Mouse (Mus musculus): ENCODE results near the gene Fxn.

Fxn gene

DNA sequence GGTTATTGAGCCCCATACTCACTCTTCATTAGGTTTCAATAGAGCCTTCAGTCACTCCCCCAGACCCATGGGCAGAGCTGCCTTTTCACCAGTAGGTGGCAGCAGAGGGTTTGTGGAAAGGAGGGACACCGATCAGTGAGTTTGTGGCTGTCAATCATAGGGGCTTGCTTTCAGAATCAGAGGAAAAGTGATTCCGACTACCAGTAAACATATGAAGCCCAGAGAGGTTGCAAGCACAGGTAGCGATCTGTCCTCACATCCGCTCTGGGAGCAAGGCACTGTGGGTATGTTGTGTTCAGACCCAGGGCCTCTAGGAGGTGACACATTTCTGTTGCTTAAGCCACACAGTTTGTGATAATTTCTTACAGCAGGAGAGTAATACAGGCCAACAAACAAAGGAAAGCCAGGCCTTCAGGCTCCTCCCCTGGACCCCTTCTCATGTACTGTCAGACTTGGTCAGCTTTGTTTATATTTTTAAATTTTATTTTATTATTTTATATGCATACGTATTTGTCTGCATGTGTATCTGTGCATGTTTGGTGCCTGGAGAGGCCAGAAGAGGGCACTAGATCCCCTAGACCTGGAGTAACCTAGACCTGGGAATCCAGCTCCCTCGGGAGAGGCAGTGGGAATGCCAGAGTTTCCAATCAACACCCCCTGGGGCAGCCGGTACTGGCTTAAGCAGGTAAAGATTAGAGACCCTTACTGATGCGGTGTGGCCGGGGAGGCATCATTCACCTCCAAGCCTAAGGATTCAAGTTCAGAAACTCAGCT lies 20.8 kb upstream of the Fxn start:
- in situ Hi-C loops (cut with MboI, MseI), result no loop called here

DNA sequence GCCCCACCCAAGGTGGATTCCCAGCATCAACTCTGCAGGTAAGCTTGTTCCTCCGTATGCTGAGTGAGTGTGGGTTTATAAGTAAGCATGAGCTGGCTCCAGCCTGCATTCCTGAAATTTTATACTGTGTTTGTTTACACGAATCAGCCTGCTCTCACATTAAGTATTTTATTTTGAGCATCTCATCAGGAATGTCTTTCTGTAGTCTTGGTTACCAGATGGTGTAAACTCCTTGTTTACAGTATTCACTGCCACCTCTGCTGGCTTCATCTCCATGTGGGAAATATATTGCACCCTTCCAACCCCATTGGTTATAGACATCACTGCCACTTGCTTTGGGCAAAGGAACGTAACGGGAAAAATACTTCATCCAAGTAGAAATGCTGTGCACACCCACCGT lies 13.1 kb upstream of the Fxn start:
- in situ Hi-C loops (cut with MboI, MseI), result loop anchor here (10.0 kb wide), 2 partner anchors 331 to 591 kb away; no protein-coding TSS in a partner anchor

DNA sequence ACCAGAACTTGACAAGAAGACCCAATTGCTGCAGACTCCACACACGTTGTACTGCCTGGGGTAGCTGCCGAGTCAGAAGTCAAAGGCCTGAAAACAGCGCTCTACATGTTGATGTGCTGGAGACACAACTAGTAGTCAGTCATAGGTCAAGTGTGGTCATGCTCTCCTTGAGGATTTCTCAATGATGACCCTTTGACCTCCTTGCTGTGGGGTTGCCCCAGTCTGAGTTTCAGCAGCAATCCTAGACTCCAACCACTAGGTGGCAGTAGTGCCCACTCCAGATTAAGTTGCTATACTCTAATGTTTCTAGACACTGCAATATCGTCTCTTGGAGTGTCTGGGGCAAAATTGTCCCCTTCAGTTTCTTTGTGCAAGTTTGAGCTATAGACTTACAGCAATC lies 3.8 kb upstream of the Fxn start:
- in situ Hi-C loops (cut with MboI, MseI), result loop anchor here (5.0 to 10.0 kb wide), 2 partner anchors 107 to 361 kb away; no protein-coding TSS in a partner anchor

DNA sequence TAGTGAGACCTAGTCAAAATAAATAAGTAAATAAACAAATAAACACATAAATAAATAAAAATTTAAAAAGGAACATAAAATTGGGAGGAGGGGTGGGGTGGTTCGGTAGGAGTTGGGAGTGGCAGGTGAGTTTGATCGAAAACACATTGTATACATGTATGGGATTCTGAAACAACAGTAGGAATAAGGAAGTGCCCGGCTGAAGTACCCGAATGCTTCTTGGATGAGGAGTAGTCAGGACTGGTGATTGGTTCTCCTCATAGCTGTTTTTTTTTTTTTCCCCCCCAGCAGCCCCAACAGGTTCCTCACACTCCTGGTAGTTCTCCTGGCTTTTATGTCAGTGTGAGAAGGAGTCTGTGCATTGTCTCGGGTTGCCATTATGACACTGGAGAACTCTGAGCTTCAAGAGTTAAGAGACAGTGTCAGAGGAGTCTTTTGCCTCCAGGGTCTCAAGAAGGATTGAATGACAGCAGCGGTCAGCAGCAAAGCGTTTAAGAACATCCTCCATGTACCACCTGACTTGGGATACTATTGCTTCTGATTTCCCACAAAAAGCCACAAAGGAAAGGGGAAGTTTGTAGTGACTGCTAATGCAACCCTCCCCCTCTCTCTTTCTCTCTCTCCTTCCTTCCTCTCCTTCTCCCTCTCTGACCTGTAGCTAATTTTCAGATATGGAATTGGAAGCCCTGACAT lies 1.0 kb upstream of the Fxn start:
- in situ Hi-C loops (cut with MboI, MseI), result loop anchor here (5.0 to 10.0 kb wide), 2 partner anchors 104 to 363 kb away; no protein-coding TSS in a partner anchor

DNA sequence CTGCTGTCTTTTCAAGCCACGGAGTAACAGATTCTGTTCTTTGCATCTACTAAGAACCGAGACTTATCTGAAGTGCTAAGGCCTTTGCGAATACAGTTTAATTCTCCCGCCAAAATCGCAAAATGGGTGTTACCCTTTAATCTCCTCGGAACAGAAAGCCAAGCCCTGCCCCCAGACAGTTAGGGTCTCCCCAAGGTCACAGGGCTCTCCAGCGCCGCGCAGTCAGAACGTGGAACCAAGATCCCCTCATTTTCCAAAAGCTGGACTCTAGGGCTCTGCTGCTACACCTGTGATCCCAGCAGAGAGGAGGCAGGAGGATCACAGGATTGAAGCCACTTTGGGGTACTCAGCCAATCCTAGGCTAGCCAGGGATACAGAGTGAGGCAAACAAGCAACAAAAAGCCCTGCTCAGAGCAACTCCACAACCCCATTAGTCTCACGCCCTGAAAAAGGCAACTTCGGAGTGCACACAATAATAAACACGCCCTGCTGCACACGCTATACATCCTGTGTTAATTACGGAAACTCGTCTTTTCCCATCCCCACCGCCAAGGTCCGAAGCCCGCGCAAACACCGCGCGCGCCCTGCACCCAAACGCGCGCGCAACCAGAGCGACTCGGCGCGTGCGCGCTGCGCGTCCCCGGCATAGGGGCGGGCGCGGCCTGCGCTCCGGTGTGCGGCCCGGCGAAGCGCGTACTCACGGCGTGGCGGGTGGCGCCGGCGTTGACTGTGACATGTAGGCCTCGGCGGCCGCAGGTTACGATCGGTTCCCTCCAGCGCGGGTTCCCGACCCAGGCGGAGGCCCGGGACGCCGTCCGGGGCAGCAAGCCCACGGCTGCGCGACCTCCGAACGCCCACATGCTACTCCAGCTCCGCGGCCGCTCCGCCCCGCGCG lies 452 bp downstream of the Fxn start:
- in situ Hi-C loops (cut with MboI, MseI), result loop anchor here (5.0 to 10.0 kb wide), 2 partner anchors 103 to 365 kb away; no protein-coding TSS in a partner anchor

DNA sequence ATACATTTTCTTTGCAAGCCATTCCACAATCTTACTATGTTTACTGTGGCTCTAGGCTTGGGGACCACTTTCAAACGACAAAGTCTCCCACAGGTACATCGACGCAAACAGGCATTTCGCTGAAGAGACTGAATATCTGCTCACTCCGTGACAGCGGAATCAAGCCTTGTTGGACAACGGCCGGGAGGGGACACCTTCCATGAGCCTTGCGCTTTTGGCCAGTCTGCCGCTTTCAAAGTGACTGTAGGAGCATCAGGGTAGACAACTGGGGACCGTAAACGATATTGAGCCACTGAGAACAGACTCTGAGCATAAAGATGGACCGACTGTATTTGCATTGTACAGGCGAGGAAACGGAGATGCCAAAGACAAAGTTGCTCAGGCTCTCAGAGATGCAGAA lies 1.5 kb downstream of the Fxn start:
- in situ Hi-C loops (cut with MboI, MseI), result no loop called here

DNA sequence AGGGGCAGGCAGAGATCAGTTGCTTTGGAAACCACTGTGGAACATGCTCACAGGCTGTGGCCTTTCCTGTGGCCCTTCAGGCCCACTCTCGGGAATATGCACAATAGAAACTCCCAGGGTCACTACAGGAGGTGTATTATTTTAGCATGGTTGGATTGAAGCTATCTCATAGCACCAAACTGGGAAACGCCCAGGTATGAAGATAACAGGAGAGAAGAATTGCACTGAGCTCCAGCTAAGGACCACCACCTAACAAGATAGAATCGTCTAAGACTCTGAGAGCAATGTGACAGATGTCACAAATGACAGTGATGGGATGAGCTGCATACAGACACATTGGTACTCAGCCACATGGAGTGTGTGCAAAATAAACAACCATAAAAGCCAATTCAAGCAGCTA lies 6.1 kb downstream of the Fxn start:
- in situ Hi-C loops (cut with MboI, MseI), result no loop called here

DNA sequence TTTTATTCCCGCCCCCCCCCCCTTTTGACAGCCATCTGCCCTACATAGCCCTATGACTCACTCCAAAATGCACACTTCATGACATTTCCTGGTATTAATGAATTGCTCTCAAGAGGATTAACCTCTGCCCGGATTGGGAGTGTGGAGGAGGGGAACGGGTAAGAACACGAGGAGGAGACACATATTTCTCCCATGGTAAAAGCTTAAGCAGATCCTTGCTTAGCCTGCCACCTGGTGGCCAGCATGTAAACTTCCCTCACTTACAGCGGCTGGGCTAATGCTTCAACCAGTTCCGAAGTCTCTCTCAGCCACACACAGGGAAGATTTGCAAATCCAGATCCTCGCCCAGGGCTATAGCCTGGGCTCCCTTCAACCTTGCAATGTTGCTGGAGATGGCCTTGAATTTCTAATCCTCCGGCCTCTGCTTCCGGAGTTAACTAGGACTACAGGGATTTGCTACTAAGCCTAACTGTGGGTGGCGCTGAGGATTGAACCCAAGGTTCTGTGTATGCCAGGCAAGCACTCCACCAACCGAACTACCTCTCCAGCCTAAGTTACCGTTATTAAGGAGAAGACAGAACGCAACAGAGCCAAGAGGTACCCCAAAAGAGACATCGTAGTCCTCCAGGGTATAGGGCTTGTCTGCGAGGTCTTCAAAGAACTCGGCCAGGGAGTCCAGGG lies 8.5 kb downstream of the Fxn start:
- in situ Hi-C loops (cut with MboI, MseI), result no loop called here

DNA sequence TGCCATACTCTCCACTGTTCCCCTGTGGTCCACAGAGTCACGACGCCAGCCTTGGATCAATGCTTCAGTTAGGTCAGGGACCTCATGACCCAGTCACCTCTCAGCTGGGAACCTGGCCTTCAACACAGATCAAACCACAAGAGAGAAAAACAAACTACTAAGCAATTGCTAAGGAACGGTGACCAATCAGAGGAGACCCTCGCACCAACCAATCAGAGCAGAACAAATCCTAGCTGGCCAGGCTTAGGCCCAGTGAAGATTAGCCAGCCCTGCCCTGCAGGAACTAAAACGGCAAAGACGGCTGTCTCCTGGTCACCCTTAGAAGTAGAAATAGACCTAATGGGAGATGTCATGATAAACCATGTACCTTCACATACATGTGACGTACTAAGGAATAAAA lies 9.1 kb downstream of the Fxn start:
- in situ Hi-C loops (cut with MboI, MseI), result no loop called here

DNA sequence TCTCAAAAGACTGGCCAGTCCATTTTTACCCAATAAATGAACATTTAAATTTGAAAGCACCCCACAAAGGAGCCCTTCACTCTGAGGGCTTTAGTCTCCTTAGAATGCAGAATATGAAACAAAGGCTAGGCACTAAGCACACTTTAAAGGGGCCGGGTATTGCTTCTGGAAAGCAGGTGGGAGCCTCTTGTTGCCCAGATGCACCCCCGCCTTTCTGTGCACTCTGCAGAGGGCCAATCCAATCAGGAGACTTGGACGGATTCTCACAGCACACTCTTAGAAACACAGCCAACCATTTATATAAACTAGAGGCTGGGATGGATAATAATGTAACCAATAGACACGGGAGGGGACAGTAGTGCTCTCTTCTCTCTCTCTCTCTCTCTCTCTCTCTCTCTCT lies 11.9 kb downstream of the Fxn start:
- in situ Hi-C loops (cut with MboI, MseI), result no loop called here

DNA sequence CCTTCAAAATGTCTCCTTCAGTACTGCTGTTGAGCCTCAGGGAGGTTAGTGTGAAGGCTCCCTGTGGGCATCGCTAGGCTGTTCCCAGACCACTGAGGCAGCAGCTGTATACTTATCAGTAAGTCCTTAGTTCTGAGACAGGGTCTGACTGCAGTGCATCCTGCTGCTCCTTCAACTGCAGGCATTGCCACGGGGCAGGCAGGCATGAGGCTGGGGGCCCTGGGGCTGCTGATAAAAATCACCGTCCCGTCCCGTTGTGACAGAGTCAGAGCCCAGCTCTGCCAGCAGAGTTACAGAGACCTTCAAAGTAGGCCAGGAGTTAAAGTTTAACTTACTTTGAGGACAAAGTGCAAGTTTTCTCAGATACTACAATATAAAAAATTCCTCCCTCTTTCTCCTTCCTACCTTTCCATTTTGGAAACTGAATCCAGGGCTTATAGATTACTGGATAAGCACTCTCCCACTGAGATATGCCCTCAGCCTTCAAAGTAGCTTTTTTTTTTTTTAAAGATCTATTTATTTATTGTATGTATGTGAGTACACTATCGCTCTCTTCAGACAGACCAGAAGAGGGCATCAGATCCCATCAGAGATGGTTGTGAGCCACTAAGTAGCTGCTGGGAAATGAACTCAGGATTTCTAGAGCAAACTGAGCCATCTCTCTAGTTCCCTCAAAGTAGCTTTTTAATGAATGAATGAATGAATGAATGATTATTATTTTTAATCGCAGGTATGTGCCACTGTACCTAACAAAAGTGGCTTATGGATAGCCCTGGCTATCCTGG lies 14.2 kb downstream of the Fxn start:
- in situ Hi-C loops (cut with MboI, MseI), result no loop called here

DNA sequence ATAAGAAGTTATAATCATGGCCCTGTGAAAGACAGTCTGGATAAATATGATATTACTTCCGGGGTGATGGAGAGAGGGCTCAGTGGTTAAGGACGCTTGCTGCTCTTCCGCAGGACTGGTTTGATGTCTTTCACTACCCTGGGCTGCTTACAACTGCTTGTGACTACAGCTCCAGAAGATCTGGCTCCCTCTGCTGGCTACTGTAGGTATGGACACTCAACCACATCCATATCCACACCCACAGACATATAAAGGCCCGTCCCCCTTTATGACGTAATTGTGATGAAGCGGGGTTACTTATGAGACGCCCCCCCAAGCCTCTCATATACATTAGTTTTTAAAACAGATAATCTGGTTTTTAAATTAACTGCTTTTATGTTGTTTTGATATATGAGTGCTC lies 15.4 kb downstream of the Fxn start:
- in situ Hi-C loops (cut with MboI, MseI), result no loop called here

DNA sequence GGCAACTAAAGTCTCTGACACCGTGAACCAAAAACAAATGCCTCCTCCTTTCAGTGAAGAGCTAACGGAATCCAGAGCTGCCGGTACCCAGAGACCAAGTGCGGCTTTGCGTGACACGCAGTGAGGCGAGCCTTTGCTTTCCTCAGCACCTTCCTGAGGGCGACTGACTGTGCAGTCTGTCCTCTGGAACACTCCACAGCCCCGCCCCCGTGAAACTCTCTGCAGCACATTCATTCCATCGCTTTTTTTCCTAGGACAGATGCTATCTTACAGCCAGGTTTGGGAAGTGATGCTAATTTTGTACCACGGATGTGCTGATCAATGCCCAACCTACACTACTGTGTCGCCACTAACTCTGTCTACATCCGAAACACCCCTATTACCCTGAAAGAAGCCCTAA lies 17.7 kb downstream of the Fxn start:
- in situ Hi-C loops (cut with MboI, MseI), result no loop called here

DNA sequence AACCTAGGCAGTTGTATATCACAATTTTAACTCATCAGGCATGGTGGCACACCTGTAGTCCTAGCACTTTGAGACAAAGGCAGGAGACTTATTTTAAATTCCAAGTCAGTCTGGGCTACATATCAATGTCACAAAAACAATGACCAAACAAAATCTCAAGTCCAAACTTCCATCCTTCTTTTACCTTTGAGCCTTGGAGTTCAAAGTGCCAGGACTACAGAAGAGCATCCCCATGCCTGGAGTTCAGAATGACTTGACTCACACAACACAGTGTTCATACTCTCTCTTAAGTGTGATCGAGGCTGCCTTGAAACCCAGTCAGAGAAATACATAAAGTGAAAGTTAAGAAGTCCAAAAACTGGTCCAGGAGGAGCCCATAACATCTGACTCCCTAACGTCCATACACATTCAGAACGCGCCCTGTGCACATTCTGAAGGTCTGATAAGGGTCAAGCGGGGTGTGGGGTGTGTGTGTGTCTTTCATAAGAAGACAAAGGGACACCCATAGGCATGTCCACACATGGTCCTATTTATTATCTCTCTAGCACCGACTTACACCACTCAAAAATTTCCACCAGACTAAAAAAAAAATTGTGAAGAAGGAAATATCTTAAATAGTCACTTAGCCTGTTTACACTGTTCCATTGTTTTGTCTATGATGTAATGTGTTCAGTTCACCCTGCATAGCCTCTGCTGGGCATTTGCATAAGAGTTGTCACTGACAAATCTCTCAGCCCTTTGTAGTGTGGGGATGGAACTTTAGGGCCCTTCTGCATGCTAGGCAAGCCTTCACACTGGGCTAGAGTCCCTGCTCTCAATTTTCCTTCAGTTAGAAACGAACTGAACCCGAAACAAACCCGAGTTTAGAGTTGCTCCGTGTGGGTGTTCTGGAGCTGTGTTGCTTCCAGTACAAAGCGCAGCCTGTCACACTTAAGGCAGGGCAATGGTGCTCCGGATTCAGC lies 20.7 kb downstream of the Fxn start:
- in situ Hi-C loops (cut with MboI, MseI), result no loop called here

DNA sequence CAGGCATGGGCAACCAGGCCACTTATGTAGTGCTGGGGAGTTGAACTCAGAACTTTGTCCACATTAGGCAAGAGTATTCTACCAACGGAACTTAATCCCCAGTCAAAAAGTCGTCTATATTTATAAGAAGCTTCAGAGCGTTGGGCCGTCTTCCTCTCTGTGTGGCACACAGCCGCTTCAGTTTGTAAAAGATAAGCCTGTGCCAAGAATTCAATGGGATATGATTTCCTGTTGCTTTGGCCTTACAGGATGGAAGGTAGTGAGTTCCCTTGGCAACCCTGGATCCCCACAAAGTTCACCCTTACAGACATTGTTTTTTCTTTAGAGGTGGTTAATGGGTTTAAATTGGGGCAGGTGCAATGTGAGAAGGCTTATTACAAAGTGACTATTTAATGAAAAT lies 22.0 kb downstream of the Fxn start:
- in situ Hi-C loops (cut with MboI, MseI), result no loop called here

DNA sequence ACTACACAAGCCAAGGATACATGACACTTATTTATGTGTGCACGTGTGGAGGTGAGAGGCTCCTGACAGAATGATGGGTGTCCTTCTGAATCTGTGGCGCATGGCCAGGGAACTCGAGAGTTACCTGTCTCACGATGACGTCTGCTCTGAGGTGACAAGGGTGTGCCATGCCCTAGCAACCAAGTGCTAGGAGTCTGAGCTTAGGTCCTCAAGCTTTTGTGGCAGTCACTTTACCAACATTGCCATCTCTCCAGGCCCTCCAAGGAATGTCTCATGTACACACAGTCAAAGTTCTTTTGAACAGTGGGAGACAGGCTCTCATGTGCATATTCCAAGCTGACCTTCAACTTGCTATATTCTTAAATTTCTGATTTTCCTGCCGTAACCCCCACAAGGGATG lies 22.4 kb downstream of the Fxn start:
- in situ Hi-C loops (cut with MboI, MseI), result no loop called here

DNA sequence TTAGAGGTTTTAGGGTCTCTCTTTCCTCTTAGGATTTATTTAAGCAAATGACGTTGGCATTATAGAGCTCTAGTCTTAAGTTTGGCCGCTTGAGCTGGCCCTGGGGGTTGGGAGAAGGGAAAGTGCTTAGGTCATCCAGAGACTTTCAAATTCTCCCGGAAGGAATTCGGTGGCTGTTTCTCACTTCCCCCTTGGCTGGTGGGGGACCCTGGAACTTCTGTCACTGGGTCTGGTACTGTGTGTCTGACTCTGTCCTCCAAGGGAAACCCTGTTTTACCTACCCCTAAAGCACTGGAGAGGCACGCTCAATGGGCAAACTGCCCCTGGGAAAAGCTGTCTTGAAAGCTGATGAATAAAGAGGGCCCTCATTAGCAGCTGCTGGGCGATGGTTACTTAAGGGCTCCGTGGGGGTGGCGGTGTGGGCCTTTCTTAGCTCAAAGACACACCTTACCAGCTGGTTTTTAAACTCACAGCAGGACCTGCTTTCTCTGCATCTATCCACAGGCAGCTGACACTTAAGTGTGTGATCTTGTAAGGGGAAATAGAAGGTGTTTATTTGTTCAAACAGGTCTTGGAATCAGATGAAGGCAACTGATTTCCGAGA lies 26.6 kb downstream of the Fxn start:
- in situ Hi-C loops (cut with MboI, MseI), result no loop called here

DNA sequence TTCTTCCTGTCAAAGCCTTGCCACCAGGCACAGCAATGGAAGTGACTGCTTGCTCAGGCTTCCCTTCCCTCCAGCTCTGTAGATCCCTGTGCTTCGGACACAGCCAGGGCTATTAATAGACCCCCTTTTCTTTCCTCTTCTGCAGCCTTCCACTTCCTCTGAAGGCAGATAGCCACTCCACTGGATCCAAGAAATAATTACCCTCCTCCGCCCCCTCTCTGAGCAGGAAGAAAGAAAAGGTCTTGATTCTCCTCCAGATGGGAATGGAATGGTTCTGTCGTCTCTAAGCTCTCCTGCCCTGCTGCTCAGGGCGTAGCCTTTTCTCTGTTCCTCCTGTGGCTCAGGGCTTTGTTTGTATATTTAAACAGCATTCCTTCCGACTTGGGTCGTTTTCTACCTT lies 28.5 kb downstream of the Fxn start:
- in situ Hi-C loops (cut with MboI, MseI), result no loop called here

DNA sequence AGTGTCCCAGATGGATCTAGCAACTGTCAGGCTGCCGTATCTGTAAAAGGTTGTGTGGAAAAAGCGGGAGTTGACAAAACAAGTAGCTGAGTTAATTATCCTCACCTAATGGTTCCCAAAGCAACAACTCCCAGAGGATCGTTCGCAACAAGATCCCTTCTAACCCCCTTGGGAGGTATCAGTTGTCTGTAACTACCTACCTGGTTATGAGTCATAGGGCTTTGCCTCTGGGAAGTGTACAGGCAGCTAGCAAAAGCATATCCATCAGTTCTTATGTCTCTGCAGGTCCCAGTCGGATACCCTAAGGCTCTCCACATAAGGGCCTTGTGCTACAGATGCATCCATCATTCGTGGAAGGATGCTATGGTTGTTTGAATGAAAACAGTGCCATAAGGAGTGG lies 37.1 kb downstream of the Fxn start:
- in situ Hi-C loops (cut with MboI, MseI), result no loop called here

Measured in regulatory T cell (primary cell).